Mouse (Mus musculus): Measurements from ENCODE around the gene Kcnn3.

GRCm38 (mm10) chr3:89613526-89614523 lies 93.9 kb downstream of the Kcnn3 start:
- TF ChIP-seq CTCF (IDR thresholded peaks at IDR 0.05; ENCODE audit: borderline replicate concordance, control insufficient read depth, extremely low read depth, insufficient read depth, low read length, poor library complexity) (no peak), POLR2A (IDR thresholded peaks at IDR 0.05; ENCODE audit: control insufficient read depth, extremely low read depth, insufficient read depth, low read length, poor library complexity) (no peak)
